Mouse (Mus musculus) CD4-positive helper T cell, adult 2 months (primary cell): ENCODE results near the gene Gfpt2.

ENCODE experiments used
- DNase-seq: peaks from one replicate; pipeline ENCODE4 v3.0.0-alpha.2; 2012; ENCODE audit warnings: low read depth, missing footprints, low spot score

Gene Gfpt2

DNA sequence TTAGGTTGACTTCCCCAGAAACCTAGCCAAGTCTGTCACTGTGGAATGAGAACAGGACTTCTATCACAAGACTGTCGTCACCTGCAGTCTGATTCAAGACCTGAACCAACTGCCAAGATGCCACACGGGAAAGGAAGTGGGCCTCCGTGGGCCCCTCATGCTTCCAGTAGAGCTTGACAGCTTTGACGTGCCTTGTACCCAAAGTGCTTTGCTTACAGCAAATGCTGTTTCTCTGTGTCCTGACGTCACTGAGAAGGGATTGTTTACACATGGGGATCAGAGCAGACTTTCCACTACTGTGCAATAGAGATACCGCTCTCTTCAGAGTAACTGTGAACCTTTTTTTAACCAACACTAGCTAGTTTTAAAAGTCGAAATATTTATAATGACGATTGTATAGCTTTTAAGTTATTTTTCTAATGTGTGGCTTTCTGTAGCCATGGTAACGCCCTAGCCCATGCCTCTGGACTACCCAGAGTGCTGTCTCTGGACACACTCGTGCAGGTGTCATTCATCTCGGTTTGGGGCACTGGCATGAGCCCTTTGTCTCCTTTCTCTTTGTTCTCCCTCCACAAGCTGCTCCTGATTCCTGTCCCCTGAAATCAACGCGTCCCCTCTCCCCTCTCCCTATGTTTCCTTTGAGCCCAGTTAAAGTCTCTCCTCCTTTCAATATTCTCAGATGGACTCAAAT, 43.9 kb downstream of the Gfpt2 start:
- peak; percentile 45 for DNase-seq

DNA sequence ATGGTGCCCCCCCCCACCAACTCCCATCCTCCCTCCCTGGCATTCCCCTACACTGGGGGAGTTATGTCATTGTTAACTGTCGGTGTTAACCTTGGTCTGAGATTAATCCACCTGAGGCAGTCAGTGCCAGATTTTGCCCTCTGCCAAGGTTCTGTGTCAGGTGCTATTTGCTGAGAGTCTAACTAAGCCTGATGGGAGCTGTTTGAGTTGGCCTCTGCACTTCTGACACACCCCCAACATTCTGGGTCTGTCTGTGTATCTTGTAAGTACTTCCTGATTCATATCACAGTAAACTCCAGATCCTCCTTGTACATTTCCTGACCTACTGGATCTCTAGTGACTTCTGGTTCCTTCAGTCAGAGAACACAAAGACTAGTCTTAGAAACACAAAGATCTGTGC, 46.7 kb downstream of the Gfpt2 start:
- no peak for DNase-seq

DNA sequence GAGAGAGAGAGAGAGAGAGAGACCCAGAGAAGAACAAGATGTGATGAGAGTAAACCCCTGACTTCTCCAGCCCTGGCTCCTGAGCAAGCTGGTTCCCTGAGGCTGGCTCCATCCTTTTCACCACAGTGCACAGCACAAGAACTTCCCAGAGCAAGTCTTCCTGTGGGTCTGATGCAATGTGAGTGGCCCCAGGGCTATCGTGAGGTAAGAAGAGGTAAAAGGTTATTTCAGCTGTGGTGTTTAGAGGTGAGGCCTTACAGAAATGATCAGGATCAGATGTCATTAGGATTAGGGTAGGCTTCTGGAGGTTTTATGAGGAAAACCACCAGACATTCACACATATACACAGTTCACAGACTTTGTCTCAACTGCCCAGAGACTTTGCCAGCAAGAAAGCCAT, 47.9 kb downstream of the Gfpt2 start:
- no peak for DNase-seq

DNA sequence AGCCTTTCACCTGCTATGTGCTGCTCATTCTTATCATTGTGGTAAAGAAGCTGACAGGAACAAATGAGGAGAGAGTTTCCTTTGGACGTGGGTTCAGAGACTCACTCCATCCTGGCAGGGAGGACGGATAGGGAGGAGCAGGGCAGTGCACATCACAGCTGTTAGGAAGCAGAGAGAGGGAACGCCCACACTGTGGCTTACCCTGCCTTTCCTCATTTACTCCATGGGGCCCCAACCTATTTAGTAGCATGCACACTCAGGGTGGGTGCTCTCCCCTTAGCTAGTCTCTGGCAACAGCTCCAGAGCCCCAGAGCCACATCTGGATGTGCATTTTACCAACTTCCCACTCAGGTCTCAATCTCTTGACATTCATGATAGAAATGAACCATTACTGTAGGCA, 48.7 kb downstream of the Gfpt2 start:
- no peak for DNase-seq

DNA sequence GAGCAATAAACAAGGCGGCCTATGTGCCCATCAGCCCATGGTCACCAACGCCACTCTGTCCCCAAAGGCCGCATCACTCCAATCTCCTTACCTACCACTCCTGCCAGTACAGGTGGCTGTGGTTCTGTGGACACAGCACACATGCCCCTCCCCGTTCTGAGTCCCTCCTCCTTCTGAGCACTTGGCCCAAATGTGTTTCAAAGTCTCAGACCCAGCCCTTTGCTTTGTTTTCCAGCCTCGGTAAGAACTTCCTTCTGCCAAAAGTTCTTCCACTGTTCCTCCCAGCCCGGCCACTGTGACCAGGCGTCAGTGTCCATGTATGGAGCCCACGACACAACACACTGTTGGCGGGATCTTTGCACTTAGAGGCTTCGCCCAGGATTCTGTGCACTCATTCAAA, 50.3 kb downstream of the Gfpt2 start:
- no peak for DNase-seq

DNA sequence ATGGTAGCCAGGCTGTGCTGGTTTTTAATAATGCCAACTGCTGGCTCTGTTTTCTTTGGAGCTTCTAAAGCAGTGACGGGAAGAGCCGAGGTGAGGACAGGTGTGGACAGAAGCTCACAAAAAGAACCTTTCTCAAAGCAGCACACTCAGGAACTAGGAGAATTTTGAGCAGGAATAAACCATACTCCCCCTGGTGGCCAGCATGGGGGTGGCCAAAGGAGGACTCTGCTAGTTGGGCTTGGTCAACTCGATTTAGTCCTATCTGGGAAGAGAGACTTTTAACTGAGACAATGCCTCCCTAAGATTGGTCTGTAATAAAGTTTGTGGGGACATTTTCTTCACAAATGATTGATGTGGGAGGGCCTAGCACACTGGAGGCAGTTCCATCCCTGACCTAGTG, 51.0 kb downstream of the Gfpt2 start:
- DNase-seq: peak; percentile 65

DNA sequence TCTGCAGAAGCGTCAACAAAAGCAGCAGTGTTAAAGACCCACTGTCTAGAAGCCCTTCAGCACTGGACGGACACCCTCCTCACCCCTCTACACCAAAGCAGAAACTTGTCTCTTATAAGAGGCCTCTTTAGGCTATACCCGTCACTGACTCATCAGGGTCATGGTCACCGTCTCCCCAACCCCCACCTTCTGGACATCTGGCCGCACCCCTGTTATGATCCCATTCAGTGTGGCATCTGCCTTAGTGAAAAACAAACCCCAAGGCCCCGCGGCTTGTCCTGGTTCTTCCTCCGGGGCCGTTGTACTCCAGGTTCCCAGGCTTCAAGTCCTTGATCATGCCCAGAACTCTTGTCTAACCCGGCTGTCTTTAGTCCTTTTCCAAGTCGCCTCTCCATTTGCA, 52.0 kb downstream of the Gfpt2 start:
- no peak for DNase-seq

DNA sequence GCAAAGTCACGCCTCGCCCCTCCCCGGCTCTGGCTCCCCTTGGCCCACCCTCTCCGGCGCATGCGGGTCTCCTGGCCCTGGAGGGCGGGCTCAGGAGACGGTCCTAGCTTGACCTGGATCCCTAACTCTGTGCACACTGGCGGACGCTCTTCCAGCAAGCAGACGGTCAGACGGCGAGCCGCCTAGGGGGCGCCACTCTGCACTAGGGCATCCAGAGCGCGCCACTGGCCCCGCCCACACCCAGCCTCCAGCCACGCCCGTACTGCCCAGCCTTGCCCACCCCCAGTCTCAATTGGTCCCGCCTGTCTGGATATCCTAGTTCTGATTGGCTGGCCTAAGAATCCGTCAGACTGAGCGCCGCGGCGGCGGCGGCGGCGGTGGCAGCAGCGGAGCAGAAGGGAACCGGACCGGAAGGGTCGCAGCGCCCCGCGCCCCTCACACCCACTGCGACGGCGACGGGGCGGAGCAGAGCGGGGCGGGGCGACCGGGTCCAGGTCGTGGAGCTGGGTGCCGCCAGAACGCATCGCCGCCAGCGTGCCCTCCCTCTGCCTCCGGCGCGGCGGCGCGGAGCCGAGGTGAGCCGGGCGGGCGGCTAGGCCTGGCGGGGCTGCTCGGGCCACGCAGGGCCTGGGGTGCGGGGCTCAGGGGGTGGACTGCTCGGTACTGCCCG, 52.6 kb downstream of the Gfpt2 start, which contains the start of gene Mapk9:
TSS of gene Mapk9 (plus strand) at position 351 of the 670 bp plus-strand sequence.
- DNase-seq: peak; percentile 97

DNA sequence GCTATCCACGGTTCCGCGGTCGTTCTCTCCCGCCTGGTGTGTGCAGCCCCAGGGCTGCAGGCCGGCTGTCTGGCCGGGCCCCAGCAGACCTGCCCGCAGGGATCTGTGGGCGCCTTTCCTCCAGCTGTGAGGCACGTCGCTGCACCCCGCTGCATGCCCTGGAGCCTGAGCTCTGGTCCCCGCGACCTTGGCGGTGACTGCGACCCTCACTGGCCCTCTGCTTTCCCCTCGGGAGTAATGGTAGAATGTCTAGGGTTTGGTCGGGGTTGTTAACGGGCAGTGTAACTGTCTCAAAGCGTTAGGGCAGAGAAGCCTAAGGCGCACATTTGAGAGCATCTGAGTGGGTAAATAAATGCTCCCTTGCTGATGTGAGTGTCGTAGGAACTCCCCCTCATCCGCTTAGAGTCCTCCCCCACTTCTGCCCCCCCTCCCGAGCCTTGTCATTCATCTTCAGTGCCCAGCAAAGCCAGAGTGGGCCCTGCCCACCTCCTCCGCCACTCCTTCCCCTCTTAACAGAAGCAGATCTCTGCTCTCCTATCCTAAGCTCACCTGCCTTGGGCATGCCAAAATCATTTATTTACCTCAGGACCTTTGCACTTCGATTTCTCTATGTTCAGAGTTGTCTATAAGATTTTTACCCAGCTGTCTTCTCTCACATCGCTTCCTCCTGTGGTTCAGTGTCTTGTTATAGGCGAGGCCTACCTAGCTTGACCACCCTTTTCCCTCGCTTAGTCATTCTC, 53.3 kb downstream of the Gfpt2 start:
- DNase-seq: peak; percentile 59

DNA sequence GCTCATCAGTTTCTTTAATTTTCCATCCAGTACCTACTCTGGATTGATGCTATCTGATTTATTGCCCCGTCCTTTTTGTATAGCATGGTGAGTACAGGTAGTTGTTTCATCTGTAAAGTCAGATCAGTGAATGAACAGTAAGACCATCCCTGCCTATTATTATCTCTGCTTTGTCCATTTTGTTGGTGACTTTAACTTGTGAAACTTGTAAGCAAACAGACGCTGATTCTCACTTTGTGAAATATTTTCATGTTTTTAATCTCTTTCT, 53.8 kb downstream of the Gfpt2 start:
- DNase-seq: no peak

DNA sequence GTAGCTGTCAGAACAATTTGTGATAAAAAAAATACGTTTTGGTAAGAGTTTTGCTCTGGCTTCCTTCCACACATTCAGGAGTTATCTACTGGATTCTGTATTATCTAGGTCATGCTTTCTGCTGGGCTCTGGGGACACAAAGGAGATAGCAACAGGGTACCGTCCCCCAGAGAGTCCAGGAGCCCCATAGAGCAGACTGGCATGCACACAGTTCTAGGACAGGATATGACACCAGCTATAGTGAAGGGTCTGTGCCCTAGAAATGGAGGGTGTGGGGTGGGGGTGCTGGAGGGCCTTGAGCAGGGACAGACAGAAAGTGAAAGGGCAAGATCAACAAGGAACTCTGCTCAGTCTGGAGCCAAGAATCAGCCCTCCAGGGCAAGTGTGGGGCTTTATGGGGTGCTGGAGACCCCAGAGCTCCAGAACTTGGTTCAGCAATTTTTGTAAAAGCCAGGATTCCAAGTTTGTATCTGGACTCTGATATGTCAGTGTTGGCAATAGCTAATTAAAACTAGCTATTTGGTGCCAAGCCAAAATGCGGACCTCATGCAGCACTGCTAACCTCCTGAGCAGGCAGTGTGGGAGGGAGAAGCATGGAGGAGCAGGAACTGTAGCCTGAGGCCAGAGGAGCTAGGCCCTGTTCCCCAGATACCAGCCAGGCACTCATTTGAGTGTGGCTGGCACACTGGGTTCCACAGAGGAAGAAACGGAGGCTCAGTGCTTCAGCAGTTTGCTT, 54.3 kb downstream of the Gfpt2 start:
- peak; percentile 12 for DNase-seq

DNA sequence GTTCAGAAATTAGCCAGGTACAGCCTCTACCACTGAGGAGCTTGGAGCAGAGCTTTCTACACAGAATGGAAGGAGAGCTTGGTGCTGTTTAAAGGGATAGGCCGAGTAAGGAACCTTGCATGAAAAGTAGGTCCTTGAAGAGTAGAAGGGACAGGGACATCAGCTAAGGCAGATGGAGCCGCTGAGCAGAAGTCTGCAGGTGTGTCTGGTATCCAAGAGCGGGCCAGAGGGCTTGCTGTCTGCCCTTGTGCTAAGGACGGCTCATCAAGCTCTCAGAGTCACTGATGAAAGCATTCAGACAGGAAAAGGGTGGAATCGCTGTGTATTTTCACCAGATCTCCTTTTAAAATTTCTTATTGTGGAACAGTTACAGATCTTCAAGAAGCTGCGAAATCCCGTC, 56.4 kb downstream of the Gfpt2 start:
- DNase-seq: no peak

DNA sequence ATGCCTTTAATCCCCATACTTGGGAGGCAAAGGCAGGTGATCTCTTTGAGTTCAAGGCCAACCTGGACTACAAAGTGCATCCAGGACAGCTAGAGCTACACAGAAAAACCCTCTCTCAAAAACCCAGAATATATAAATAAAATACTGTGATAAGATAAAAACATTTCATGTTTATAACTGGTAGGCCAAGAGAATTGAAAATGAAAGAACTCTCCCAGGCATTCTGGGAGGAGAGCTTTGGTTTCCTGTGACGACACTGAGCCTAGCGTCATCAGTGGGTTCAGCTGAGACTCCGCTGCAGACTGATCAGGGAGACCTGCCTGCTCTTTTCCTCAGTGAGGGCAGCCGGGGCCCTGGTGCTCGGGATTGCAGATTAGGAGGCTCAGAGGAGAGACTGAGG, 61.2 kb downstream of the Gfpt2 start:
- peak; percentile 69 for DNase-seq

DNA sequence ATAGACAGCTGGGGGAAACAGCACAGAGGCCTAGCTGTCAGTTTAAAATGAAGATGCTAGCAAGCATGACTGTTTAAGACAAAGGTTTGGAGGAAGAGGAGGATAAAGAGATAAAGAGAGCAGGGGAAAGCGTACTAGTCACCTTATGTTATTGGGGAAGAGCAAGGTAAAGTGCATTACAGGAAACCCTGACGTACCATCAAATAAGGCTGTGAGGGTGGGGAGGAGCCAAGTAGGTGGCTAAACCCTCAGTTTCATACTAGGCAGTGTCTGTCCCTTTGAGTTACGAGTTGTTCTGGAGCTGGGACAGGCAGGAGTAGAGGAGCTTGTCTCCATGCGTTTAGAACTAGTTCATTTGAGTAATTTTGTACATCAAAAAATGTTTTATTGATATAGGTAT, 67.2 kb downstream of the Gfpt2 start:
- no peak for DNase-seq

DNA sequence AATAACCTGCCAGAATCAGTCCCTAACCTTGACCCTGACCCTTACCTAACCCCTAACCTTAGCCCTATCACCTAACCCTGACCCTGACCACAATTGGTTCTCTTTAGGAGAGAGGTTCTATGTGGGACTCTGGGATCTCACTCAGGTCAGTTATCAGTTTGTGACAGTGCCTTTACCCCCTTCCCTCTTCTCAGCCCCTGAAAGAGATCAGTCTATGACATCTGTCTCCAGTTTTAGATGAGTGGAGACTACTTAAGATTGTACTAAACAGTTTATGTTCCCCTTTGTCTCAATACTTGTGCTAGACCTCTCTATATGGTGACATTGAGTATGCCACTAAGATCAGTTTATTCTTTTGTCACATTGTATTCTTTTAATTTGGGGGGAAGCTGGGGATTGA, 69.9 kb downstream of the Gfpt2 start:
- no peak for DNase-seq

DNA sequence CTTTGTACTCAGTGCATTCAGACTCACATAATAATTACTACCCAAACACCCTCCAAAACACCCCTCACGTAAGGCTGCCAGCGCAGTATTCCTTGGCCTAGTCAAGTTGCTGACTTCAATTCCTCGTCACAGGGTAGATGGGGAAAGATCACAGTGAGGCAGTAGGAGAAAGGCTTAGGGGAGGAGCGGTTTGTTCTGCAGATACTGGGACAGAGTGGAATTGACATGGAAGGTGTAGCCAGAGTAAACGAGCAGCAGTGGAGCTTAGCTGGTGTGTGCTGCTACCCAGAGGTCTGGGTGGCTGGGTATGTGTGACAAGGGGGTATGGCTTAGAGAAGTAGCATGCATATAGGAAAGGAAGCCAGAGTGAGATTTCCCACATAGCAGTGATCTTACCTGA, 73.3 kb downstream of the Gfpt2 start:
- DNase-seq: no peak

DNA sequence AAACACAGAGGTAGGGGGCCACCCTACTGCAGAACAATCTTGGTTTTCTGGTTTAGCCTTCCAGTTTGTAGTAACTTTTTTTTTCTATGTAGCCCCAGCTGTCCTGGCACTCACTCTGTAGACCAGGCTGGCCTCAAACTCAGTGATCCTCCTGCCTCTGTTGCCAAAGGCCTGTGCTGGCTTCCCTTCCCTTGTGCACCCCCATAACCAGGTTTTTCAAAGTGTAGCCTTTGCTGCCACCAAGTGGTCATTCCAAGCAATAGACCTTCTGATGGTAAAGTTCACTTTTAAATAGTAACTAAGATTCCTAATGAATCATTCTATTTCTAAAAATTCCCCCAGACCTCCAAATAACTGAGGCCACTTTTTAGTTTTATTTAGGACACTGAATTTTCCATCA, 75.8 kb downstream of the Gfpt2 start:
- DNase-seq: peak; percentile 53

DNA sequence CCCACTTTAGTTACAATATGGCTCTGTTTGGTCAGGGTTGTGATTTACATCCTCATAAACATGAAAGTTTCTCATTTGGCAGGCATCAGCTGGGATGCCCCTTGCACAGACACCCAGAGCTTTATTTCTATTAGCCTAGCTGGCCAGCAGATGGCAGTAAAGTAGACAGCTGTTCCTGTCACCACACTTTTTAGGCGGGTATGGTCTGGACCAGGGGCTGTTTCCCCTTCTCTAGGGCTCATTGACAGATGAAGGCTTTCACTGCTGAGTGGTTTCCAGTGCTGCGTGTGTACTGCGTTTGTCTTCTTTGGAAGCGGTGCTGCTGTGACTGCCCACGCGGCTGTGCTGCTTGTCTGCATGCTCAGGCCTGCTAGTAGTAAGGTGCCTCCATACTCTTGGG, 77.9 kb downstream of the Gfpt2 start:
- DNase-seq: peak; percentile 26

DNA sequence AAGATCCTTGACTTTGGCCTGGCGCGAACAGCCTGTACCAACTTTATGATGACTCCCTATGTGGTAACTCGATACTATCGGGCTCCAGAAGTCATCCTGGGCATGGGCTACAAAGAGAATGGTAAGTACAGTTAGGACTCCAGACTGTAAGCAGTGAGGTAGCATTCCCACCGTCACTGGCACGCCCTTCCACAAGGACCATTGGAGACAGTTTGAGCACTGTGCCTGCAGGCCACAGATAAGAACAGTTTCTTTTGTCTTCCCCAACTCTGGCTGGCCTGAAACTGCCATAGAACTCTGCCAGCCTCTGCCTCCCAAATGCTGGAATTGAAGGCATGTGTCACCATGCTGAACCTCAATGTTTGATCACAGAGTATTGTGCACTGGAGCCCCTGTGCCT, 78.8 kb downstream of the Gfpt2 start:
- no peak for DNase-seq

DNA sequence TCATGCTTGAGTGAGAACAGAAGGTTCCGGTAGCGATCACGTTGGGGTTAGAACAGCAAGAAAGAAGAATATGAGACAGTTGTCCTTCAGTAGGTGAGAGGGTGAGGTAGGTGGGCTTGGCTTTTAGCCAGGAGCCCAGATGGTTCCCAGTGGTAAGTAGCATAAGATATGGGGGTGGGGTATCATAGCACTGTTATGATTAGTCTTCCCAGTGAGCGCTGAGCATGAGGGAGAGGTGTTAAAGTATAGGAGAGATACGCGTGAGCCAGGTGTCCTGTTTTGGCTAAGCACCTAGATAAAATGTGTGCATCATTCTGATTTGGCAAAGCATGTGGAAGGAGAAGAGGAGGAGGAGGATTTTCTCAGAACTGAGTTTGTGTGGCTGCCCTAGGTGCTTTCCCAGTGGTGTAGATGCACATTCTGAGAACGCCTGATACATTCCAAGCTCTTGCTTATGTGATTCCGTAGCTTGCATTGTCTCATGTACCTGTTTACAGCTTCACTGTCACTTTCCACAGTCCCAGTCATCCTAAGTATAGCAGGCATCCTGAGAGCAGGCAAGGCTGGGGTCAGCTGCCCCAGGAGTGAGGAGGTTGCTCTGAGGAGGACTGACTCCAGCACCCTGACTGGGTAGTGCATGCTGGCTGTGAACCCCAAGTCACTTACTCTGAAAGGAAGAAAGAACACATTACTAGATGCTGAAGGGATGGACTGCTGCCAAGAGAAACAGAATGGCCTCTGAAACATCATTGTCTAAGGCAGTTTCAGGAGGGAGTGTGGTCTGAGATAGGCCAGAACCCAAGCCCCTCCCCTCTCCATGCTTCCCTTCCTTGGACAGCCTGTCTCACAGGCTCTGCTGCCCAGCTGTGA, 83.2 kb downstream of the Gfpt2 start:
- DNase-seq: no peak

DNA sequence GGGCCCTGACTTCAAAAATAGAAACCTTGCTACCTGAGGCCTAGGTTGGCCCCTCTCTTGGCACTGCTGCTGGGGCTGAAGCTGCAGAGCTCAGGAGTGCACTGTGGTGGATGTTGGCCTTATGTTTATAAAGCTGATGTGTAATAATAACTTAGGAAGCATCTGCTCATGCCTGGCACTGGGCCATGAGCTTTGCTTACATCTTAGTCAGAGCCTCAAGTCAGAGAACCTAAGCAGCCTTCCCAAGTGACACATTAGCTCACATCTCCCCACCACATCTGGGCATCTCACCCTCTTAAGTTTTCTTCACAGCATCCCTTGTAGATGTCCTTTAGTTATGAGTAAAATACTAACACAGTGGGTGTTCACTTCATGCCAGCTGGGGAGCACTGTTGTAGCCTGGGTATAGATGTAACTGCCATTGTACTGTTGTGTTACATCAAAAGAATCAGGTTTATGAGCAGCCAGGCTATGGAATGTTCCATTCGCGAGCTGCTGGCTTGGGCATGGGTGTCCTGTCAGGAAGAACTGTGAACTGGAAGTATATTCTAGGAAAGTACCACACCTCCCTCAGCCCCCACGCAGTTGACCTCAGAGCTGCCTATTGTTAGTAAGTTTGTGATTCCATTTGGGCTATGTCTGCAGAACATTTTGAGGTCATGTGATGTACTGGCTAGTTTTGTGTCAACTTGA, 86.1 kb downstream of the Gfpt2 start:
- DNase-seq: no peak
